Mouse (Mus musculus): ENCODE results near the gene Dvl1. TPM values are rescaled to one million over a fixed set of nuclear protein-coding genes. Genes with fewer than 3 reads are reported as not detected.

Dvl1 gene
- polyA plus RNA-seq, 1 experiment from 2014 or later: 14.7 TPM

DNA sequence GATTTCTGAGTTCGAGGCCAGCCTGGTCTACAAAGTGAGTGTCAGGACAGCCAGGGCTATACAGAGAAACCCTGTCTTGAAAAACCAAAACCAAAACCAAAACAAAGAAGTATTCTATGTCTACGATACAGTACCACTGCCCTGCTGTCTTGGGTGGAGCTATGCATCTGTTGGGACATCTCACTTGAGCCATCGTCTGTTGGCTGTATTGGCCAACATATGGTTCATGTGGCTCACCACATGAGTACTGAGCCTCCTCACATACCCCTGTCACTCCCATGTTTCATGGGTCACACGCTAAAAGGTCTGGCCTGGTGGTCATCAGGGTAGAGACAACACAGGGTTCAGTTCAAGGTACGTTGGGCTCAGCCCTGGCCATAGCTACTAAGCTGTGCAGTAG, 39.1 kb downstream of the Dvl1 start:
- Histone ChIP-seq H3K9me3 (no peaks in the 10 kb centered on the region), H3K4me2 (no peak overlapping the region), H3K36me3 (peaks cover 64% of the 10 kb centered on the region), H3K27ac (no peak overlapping the region), H3K27me3 (no peaks in the 10 kb centered on the region), H3K4me3 (replicated peaks) (no peak overlapping the region), H3K9ac (replicated peaks) (no peak overlapping the region), H3K4me1 (replicated peaks) (peaks cover 12% of the 10 kb centered on the region)
- no peak for ATAC-seq (ENCODE audit: insufficient number of reproducible peaks, insufficient read depth, low FRiP score, low TSS enrichment, low read depth)
- whole genome bisulfite sequencing: 94% methylated on average over 5 of the region's 5 CpGs

GRCm38 (mm10) chr4:155887674-155888073, 40.5 kb downstream of the Dvl1 start:
- no peak for ATAC-seq (ENCODE audit: insufficient number of reproducible peaks, insufficient read depth, low FRiP score, low TSS enrichment, low read depth)
- H3K9me3 ChIP-seq: no peaks in the 10 kb centered on the region
- no peak overlapping the region for H3K4me3 ChIP-seq (replicated peaks)
- no peak overlapping the region for H3K4me2 ChIP-seq
- no peaks in the 10 kb centered on the region for H3K27me3 ChIP-seq
- 85% methylated on average over 10 of the region's 10 CpGs for WGBS
- peaks cover 14% of the 10 kb centered on the region for H3K4me1 ChIP-seq (replicated peaks)
- no peak overlapping the region for H3K9ac ChIP-seq (replicated peaks)
- H3K27ac ChIP-seq: no peak overlapping the region
- peaks cover 62% of the 10 kb centered on the region for H3K36me3 ChIP-seq

DNA sequence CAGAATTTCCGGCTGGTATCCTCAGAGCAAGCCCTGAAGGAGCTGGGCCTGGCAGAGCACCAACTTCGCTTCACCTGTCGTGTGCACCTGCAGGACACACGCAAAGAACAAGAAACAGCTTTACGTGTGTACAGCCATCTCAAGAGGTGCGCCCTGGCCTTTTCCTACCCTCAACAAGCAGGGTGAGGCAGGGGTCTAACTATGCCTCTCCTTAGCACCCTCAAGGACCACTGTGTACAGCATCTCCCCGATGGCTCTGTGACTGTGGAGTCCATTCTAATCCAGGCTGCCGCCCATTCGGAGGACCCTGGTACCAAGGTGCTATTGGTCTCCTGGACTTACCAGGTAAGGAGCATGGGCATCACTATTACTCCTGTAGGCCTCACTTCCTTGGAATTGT, 41.0 kb downstream of the Dvl1 start:
- no peak overlapping the region for H3K27ac ChIP-seq
- ATAC-seq (ENCODE audit: insufficient number of reproducible peaks, insufficient read depth, low FRiP score, low TSS enrichment, low read depth): no peak
- 94% methylated on average over 9 of the region's 9 CpGs for WGBS
- H3K9me3 ChIP-seq: no peaks in the 10 kb centered on the region
- no peak overlapping the region for H3K9ac ChIP-seq (replicated peaks)
- no peak overlapping the region for H3K4me2 ChIP-seq
- H3K36me3 ChIP-seq: peaks cover 62% of the 10 kb centered on the region
- peaks cover 19% of the 10 kb centered on the region for H3K4me1 ChIP-seq (replicated peaks)
- H3K4me3 ChIP-seq (replicated peaks): no peak overlapping the region
- no peaks in the 10 kb centered on the region for H3K27me3 ChIP-seq

GRCm38 (mm10) chr4:155889316-155889715, 42.1 kb downstream of the Dvl1 start:
- H3K36me3 ChIP-seq: peaks cover 52% of the 10 kb centered on the region
- no peak overlapping the region for H3K27ac ChIP-seq
- H3K4me1 ChIP-seq (replicated peaks): peaks cover 31% of the 10 kb centered on the region
- H3K4me3 ChIP-seq (replicated peaks): no peak overlapping the region
- H3K9ac ChIP-seq (replicated peaks): no peak overlapping the region
- no peaks in the 10 kb centered on the region for H3K27me3 ChIP-seq
- ATAC-seq (ENCODE audit: insufficient number of reproducible peaks, insufficient read depth, low FRiP score, low TSS enrichment, low read depth): no peak
- no peaks in the 10 kb centered on the region for H3K9me3 ChIP-seq
- 84% methylated on average over 5 of the region's 5 CpGs for WGBS
- H3K4me2 ChIP-seq: no peak overlapping the region

GRCm38 (mm10) chr4:155891011-155891471, 43.8 kb downstream of the Dvl1 start:
- Histone ChIP-seq H3K27ac (peak overlapping the region; percentile 94), H3K9ac (replicated peaks) (peak overlapping the region; percentile 83), H3K4me2 (peak overlapping the region; percentile 94), H3K4me3 (replicated peaks) (peak overlapping the region; percentile 93), H3K27me3 (no peaks in the 10 kb centered on the region), H3K36me3 (peaks cover 38% of the 10 kb centered on the region), H3K9me3 (no peaks in the 10 kb centered on the region), H3K4me1 (replicated peaks) (peaks cover 43% of the 10 kb centered on the region)
- under 1% methylated on average over 34 of the region's 34 CpGs for WGBS
- ATAC-seq (ENCODE audit: insufficient number of reproducible peaks, insufficient read depth, low FRiP score, low TSS enrichment, low read depth): no peak

DNA sequence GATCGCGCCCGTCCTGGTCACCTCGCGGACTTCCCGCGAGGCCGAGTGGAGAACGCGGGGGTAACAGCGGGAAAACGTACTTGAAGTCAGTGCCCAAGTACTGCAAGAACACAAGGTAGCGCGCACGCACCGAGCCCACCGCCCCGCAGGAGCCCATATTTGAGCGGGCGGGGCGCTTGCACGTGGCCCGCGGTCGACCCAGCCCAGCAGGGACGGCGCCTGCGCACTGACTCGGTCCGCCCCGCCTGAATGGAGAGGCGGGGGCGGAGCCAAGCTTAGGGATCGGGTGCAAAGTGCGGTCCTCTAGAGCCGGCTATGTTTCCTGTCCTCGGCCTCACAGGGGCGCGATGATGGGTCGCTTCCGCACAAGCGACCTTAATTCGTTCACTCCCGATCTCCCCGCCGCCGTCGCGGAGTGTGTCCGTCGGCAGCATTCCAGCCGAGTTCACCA, 44.4 kb downstream of the Dvl1 start, which contains the start of the genes Pusl1 and Acap3:
Gene Pusl1, minus strand, starts transcription at position 231 of the 451 bp plus-strand sequence.
Gene Acap3, plus strand, starts transcription at position 272 of the 451 bp plus-strand sequence.
- peak; percentile 83 for ATAC-seq (ENCODE audit: insufficient number of reproducible peaks, insufficient read depth, low FRiP score, low TSS enrichment, low read depth)
- WGBS: under 1% methylated on average over 52 of the region's 52 CpGs
- Histone ChIP-seq H3K27ac (peak within 1 kb of the TSS; percentile 94), H3K4me3 (replicated peaks) (peak within 1 kb of the TSS; percentile 93), H3K9ac (replicated peaks) (peak within 1 kb of the TSS; percentile 83), H3K27me3 (no peaks in the 10 kb centered on the region), H3K9me3 (no peaks in the 10 kb centered on the region), H3K4me1 (replicated peaks) (peaks cover 43% of the 10 kb centered on the region), H3K36me3 (peaks cover 38% of the 10 kb centered on the region), H3K4me2 (peak within 1 kb of the TSS; percentile 94)

GRCm38 (mm10) chr4:155892017-155892416, 44.8 kb downstream of the Dvl1 start:
- H3K9me3 ChIP-seq: no peaks in the 10 kb centered on the region
- peak overlapping the region; percentile 93 for H3K4me3 ChIP-seq (replicated peaks)
- H3K9ac ChIP-seq (replicated peaks): peak overlapping the region; percentile 83
- peak overlapping the region; percentile 94 for H3K4me2 ChIP-seq
- H3K27me3 ChIP-seq: no peaks in the 10 kb centered on the region
- H3K27ac ChIP-seq: peak overlapping the region; percentile 94
- ATAC-seq (ENCODE audit: insufficient number of reproducible peaks, insufficient read depth, low FRiP score, low TSS enrichment, low read depth): peak; percentile 83
- WGBS: under 1% methylated on average over 56 of the region's 56 CpGs
- H3K4me1 ChIP-seq (replicated peaks): peaks cover 43% of the 10 kb centered on the region
- H3K36me3 ChIP-seq: peaks cover 38% of the 10 kb centered on the region

GRCm38 (mm10) chr4:155892438-155893211, 45.4 kb downstream of the Dvl1 start:
- peak overlapping the region; percentile 94; the same call in 1 of the 2 replicates for H3K27ac ChIP-seq
- no peaks in the 10 kb centered on the region for H3K27me3 ChIP-seq
- peak overlapping the region; percentile 83 for H3K9ac ChIP-seq (replicated peaks)
- 6% methylated on average over 34 of the region's 37 CpGs for WGBS
- H3K4me2 ChIP-seq: peak overlapping the region; percentile 94
- H3K9me3 ChIP-seq: no peaks in the 10 kb centered on the region
- peaks cover 33% of the 10 kb centered on the region for H3K36me3 ChIP-seq
- peaks cover 43% of the 10 kb centered on the region for H3K4me1 ChIP-seq (replicated peaks)
- peak overlapping the region; percentile 93 for H3K4me3 ChIP-seq (replicated peaks)
- peak; percentile 28 for ATAC-seq (ENCODE audit: insufficient number of reproducible peaks, insufficient read depth, low FRiP score, low TSS enrichment, low read depth)

DNA sequence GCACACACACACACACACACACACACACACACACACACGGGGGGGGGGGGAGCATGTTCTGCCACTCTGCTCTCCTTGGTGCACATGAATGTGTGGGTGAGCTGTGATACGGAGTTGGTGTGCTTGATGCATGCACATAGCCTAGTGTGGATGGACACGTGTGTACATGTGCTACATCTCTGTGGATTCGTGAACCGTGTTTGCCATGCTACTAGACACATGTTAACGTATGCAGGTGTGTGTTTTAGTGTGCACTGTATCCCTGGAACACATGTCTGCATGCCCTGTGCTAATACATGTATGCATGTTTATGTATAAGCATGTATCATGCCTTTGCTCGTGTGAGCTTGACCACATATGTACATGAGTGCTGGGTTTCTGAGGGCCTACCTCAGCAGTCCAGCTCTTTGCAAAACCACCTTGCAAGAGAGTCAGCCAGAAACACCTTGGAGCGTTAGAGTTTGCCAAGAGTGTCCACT, 46.0 kb downstream of the Dvl1 start:
- Histone ChIP-seq H3K27me3 (no peaks in the 10 kb centered on the region), H3K9me3 (no peaks in the 10 kb centered on the region), H3K4me2 (peak overlapping the region; percentile 94), H3K27ac (no peak overlapping the region), H3K4me3 (replicated peaks) (peak overlapping the region; percentile 93), H3K4me1 (replicated peaks) (peaks cover 43% of the 10 kb centered on the region), H3K36me3 (peaks cover 31% of the 10 kb centered on the region), H3K9ac (replicated peaks) (peak overlapping the region; percentile 83)
- no peak for ATAC-seq (ENCODE audit: insufficient number of reproducible peaks, insufficient read depth, low FRiP score, low TSS enrichment, low read depth)
- 70% methylated on average over 8 of the region's 8 CpGs for WGBS

DNA sequence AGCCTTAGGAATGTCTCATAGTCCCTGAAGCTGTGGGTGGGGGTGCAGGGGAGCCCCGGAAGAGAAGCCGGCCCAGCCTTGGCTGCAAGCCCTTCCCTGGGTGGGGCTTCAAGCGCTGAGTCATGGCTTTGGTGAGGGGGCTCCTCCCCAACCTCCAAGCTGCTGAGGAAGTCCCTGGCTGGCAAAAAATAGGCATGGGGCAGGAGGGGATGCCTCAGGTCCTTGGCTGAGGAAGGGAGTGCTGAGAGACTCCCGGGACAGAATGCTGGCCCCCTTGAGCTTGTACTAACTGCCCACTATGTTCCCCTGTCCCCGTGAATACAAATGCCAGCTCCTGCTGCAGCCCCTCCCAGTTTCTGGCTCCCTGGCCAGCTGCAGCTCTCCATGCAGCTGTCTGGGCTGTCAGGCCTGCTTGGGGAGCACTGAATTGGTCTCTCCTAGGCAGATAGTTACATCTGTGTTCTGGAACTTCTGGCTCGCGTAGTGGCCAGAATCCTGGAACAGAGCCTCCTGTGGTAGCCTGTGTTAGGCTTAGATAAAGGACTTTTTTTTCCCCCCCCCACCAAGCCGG, 47.2 kb downstream of the Dvl1 start:
- no peaks in the 10 kb centered on the region for H3K9me3 ChIP-seq
- no peak for ATAC-seq (ENCODE audit: insufficient number of reproducible peaks, insufficient read depth, low FRiP score, low TSS enrichment, low read depth)
- peak overlapping the region; percentile 48 for H3K9ac ChIP-seq (replicated peaks)
- H3K27me3 ChIP-seq: no peaks in the 10 kb centered on the region
- peaks cover 31% of the 10 kb centered on the region for H3K36me3 ChIP-seq
- 33% methylated on average over 8 of the region's 8 CpGs for WGBS
- 0 out of 2 replicates have a peak overlapping the region, but pooled peaks have one; percentile 9 for H3K4me3 ChIP-seq (replicated peaks)
- H3K4me1 ChIP-seq (replicated peaks): peaks cover 43% of the 10 kb centered on the region
- peak overlapping the region; percentile 94 for H3K4me2 ChIP-seq
- no peak overlapping the region for H3K27ac ChIP-seq

DNA sequence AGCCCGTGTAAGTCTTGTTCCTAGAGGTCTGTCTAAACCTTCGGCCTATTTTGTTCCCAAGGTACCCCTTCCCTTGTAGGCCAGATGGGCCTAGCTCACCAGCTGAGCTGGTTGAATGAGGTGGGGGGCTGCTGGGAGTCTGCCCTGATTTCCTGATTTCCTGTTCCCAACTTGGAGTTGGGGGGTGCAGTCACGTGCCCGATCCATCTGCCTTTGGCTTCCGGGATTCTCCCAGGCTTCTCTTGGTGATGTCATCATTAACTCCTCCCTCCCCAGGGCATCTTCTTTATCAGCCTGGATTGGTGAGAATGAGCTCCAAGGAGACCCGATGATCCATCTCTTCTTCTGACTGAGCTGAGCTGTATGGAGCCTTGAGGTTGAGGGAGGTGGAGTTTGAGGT, 48.0 kb downstream of the Dvl1 start:
- H3K4me1 ChIP-seq (replicated peaks): peaks cover 39% of the 10 kb centered on the region
- H3K4me2 ChIP-seq: no peak overlapping the region
- no peak overlapping the region for H3K9ac ChIP-seq (replicated peaks)
- no peak for ATAC-seq (ENCODE audit: insufficient number of reproducible peaks, insufficient read depth, low FRiP score, low TSS enrichment, low read depth)
- no peak overlapping the region for H3K27ac ChIP-seq
- H3K4me3 ChIP-seq (replicated peaks): no peak overlapping the region
- peaks cover 35% of the 10 kb centered on the region for H3K36me3 ChIP-seq
- WGBS: 43% methylated on average over 6 of the region's 6 CpGs
- H3K9me3 ChIP-seq: no peaks in the 10 kb centered on the region
- no peaks in the 10 kb centered on the region for H3K27me3 ChIP-seq

Measured in limb, embryonic 12.5 days (tissue).